Mouse (Mus musculus): ENCODE data around the gene Accsl. TPM values are rescaled to one million over a fixed set of nuclear protein-coding genes. Genes with fewer than 3 reads are reported as not detected.
A peak's percentile ranks its signal among the peaks of the same experiment; 100 is the strongest.

The Accsl gene
- polyA plus RNA-seq, 1 experiment from 2014 or later = not detected

- Histone ChIP-seq H3K9me3 (replicated peaks) (no peaks in the 10 kb centered on the region), H3K27ac (no peak overlapping the region), H3K9ac (no peak overlapping the region), H3K36me3 (peaks cover 52% of the 10 kb centered on the region), H3K4me3 (replicated peaks) (no peak overlapping the region), H3K27me3 (no peaks in the 10 kb centered on the region), H3K4me1 (no peaks in the 10 kb centered on the region), H3K4me2 (no peak overlapping the region)
- WGBS = 71% methylated on average over 13 of the region's 13 CpGs
- ATAC-seq (replicated peaks; ENCODE audit: low FRiP score) = no peak
These were observed 32.6 kb downstream of the Accsl start for GRCm38 (mm10) chr2:93836232-93836785.

GRCm38 (mm10) chr2:93835596-93835995, 33.4 kb downstream of the Accsl start:
- H3K36me3 ChIP-seq = peaks cover 45% of the 10 kb centered on the region
- 78% methylated on average over 11 of the region's 11 CpGs for WGBS
- no peaks in the 10 kb centered on the region for H3K9me3 ChIP-seq (replicated peaks)
- H3K27me3 ChIP-seq = no peaks in the 10 kb centered on the region
- no peak overlapping the region for H3K9ac ChIP-seq
- ATAC-seq (replicated peaks; ENCODE audit: low FRiP score) = no peak
- H3K4me1 ChIP-seq = no peaks in the 10 kb centered on the region
- H3K27ac ChIP-seq = no peak overlapping the region
- no peak overlapping the region for H3K4me3 ChIP-seq (replicated peaks)
- no peak overlapping the region for H3K4me2 ChIP-seq

GRCm38 (mm10) chr2:93823519-93823918, 45.4 kb downstream of the Accsl start:
- WGBS = 19% methylated on average over 8 of the region's 8 CpGs
- Histone ChIP-seq H3K27ac (no peak overlapping the region), H3K4me3 (replicated peaks) (no peak overlapping the region), H3K9me3 (replicated peaks) (no peaks in the 10 kb centered on the region), H3K4me2 (no peak overlapping the region), H3K9ac (no peak overlapping the region), H3K27me3 (no peaks in the 10 kb centered on the region), H3K36me3 (peaks cover 8% of the 10 kb centered on the region; the same call in 1 of the 2 replicates), H3K4me1 (peaks cover 15% of the 10 kb centered on the region)
- ATAC-seq (replicated peaks; ENCODE audit: low FRiP score) = 0 out of 2 replicates have a peak, but pooled peaks have one; percentile 16

- under 1% methylated on average over 66 of the region's 66 CpGs for WGBS
- Histone ChIP-seq H3K27ac (no peak within 1 kb of the TSS), H3K4me3 (replicated peaks) (peak within 1 kb of the TSS; percentile 96), H3K36me3 (peaks cover 8% of the 10 kb centered on the region; the same call in 1 of the 2 replicates), H3K4me1 (peaks cover 15% of the 10 kb centered on the region), H3K9ac (peak within 1 kb of the TSS; percentile 94), H3K4me2 (peak within 1 kb of the TSS; percentile 82), H3K9me3 (replicated peaks) (no peaks in the 10 kb centered on the region), H3K27me3 (no peaks in the 10 kb centered on the region)
- peak; percentile 92 for ATAC-seq (replicated peaks; ENCODE audit: low FRiP score)
These were observed 46.8 kb downstream of the Accsl start, which contains the start of gene Ext2 for GRCm38 (mm10) chr2:93822045-93822749. Gene Ext2 (minus strand): TSS chr2:93822568.

- no peak for ATAC-seq (replicated peaks; ENCODE audit: low FRiP score)
- peaks cover 15% of the 10 kb centered on the region for H3K4me1 ChIP-seq
- no peaks in the 10 kb centered on the region for H3K9me3 ChIP-seq (replicated peaks)
- H3K4me2 ChIP-seq = no peak overlapping the region
- no peak overlapping the region for H3K9ac ChIP-seq
- 96% methylated on average over 5 of the region's 5 CpGs for WGBS
- H3K27me3 ChIP-seq = no peaks in the 10 kb centered on the region
- peaks cover 18% of the 10 kb centered on the region for H3K36me3 ChIP-seq
- no peak overlapping the region for H3K4me3 ChIP-seq (replicated peaks)
- H3K27ac ChIP-seq = no peak overlapping the region
These were observed 51.2 kb downstream of the Accsl start for GRCm38 (mm10) chr2:93817791-93818190.

GRCm38 (mm10) chr2:93813343-93813742, 55.6 kb downstream of the Accsl start:
- 95% methylated on average over 22 of the region's 22 CpGs for WGBS

GRCm38 (mm10) chr2:93811812-93812211, 57.1 kb downstream of the Accsl start:
- H3K27me3 ChIP-seq = no peaks in the 10 kb centered on the region
- H3K4me1 ChIP-seq = no peaks in the 10 kb centered on the region
- H3K9me3 ChIP-seq (replicated peaks) = no peaks in the 10 kb centered on the region
- no peak overlapping the region for H3K4me3 ChIP-seq (replicated peaks)
- ATAC-seq (replicated peaks; ENCODE audit: low FRiP score) = no peak
- no peak overlapping the region for H3K9ac ChIP-seq
- WGBS = 39% methylated on average over 4 of the region's 4 CpGs
- H3K36me3 ChIP-seq = peaks cover 59% of the 10 kb centered on the region
- H3K27ac ChIP-seq = no peak overlapping the region
- no peak overlapping the region for H3K4me2 ChIP-seq

More at GRCm38 (mm10) chr2:93813343-93813742, 55.6 kb downstream of the Accsl start:
- Histone ChIP-seq H3K36me3 (peaks cover 48% of the 10 kb centered on the region), H3K27ac (no peak overlapping the region), H3K9me3 (replicated peaks) (no peaks in the 10 kb centered on the region), H3K27me3 (no peaks in the 10 kb centered on the region), H3K4me3 (replicated peaks) (no peak overlapping the region), H3K4me2 (no peak overlapping the region), H3K4me1 (no peaks in the 10 kb centered on the region), H3K9ac (no peak overlapping the region)
- no peak for ATAC-seq (replicated peaks; ENCODE audit: low FRiP score)

GRCm38 (mm10) chr2:93809931-93810330, 59.0 kb downstream of the Accsl start:
- Histone ChIP-seq H3K4me3 (replicated peaks) (no peak overlapping the region), H3K36me3 (peaks cover 77% of the 10 kb centered on the region), H3K9ac (no peak overlapping the region), H3K27me3 (no peaks in the 10 kb centered on the region), H3K9me3 (replicated peaks) (no peaks in the 10 kb centered on the region), H3K4me2 (no peak overlapping the region), H3K4me1 (no peaks in the 10 kb centered on the region), H3K27ac (no peak overlapping the region)
- ATAC-seq (replicated peaks; ENCODE audit: low FRiP score) = no peak
- WGBS = 26% methylated on average over 2 of the region's 2 CpGs

GRCm38 (mm10) chr2:93808071-93808470, 60.9 kb downstream of the Accsl start:
- no peaks in the 10 kb centered on the region for H3K9me3 ChIP-seq (replicated peaks)
- no peak overlapping the region for H3K9ac ChIP-seq
- no peak overlapping the region for H3K27ac ChIP-seq
- no peak for ATAC-seq (replicated peaks; ENCODE audit: low FRiP score)
- no peaks in the 10 kb centered on the region for H3K27me3 ChIP-seq
- 82% methylated on average over 5 of the region's 5 CpGs for WGBS
- H3K36me3 ChIP-seq = peaks cover 86% of the 10 kb centered on the region
- no peaks in the 10 kb centered on the region for H3K4me1 ChIP-seq
- H3K4me3 ChIP-seq (replicated peaks) = no peak overlapping the region
- no peak overlapping the region for H3K4me2 ChIP-seq

GRCm38 (mm10) chr2:93807440-93807839, 61.5 kb downstream of the Accsl start:
- Histone ChIP-seq H3K27ac (no peak overlapping the region), H3K9ac (no peak overlapping the region), H3K36me3 (peaks cover 85% of the 10 kb centered on the region), H3K4me2 (no peak overlapping the region), H3K4me1 (no peaks in the 10 kb centered on the region), H3K9me3 (replicated peaks) (no peaks in the 10 kb centered on the region), H3K4me3 (replicated peaks) (no peak overlapping the region), H3K27me3 (no peaks in the 10 kb centered on the region)
- no peak for ATAC-seq (replicated peaks; ENCODE audit: low FRiP score)
- 87% methylated on average over 8 of the region's 8 CpGs for WGBS

- peaks cover 85% of the 10 kb centered on the region for H3K36me3 ChIP-seq
- no peak for ATAC-seq (replicated peaks; ENCODE audit: low FRiP score)
- 91% methylated on average over 6 of the region's 6 CpGs for WGBS
These were observed 62.3 kb downstream of the Accsl start for GRCm38 (mm10) chr2:93806487-93807201.

GRCm38 (mm10) chr2:93805523-93805922, 63.4 kb downstream of the Accsl start:
- Histone ChIP-seq H3K4me3 (replicated peaks) (no peak overlapping the region), H3K27ac (no peak overlapping the region), H3K36me3 (peaks cover 84% of the 10 kb centered on the region), H3K9ac (no peak overlapping the region), H3K9me3 (replicated peaks) (no peaks in the 10 kb centered on the region), H3K4me2 (no peak overlapping the region), H3K4me1 (no peaks in the 10 kb centered on the region), H3K27me3 (no peaks in the 10 kb centered on the region)
- 77% methylated on average over 4 of the region's 4 CpGs for WGBS
- ATAC-seq (replicated peaks; ENCODE audit: low FRiP score) = no peak

More at GRCm38 (mm10) chr2:93806487-93807201, 62.3 kb downstream of the Accsl start:
- Histone ChIP-seq H3K27me3 (no peaks in the 10 kb centered on the region), H3K4me3 (replicated peaks) (no peak overlapping the region), H3K9ac (no peak overlapping the region), H3K4me2 (no peak overlapping the region), H3K9me3 (replicated peaks) (no peaks in the 10 kb centered on the region), H3K27ac (no peak overlapping the region), H3K4me1 (no peaks in the 10 kb centered on the region)
